Mouse (Mus musculus): ENCODE measurements around the gene Sbds.

DNA sequence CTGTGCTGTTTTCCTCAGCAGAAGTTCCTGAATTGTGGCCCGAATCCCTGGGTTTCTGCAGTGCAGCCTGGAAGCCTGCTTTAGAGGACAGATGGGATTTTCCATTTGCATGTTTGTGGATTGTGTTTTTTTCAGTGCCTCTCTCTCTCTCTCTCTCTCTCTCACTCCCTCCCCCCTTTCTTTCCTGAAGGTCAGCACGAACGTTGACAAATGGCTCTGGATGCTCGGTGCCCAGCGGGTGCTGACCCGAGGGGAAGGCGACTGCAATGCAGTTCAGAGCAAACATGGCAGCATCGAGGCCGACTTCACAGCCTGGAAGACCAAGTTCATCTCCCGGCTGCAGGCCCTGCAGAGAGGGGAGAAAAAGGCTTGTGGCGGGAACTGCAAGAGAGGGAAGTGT is 13.6 kb upstream of the Sbds start:
- TF ChIP-seq ZC3H11A (IDR thresholded peaks at IDR 0.05; ENCODE audit: borderline replicate concordance, low read depth, low read length) (no peak), MAFK (IDR thresholded peaks at IDR 0.05; ENCODE audit: insufficient read depth, low read depth, low read length) (no peak)
